Mouse (Mus musculus) hindbrain, embryonic 15.5 days (tissue): ENCODE results near the gene Rps27rt. TPM values are rescaled to one million over a fixed set of nuclear protein-coding genes. Genes with fewer than 3 reads are reported as not detected.
"Not testable (repeated sequence)": the region's sequence is repeated elsewhere in the genome, so short reads cannot be mapped to it uniquely, and the experiment has no call there.

Experiments used
- ATAC-seq: fragments of 200-750 bp; cut with Nextera tagmentation; 2 replicates; pipeline ENCODE4 v1.8.0; 2017; ENCODE audit warnings: low read depth, moderate number of reproducible peaks, moderate TSS enrichment; ENCODE audit not compliant: low FRiP score
- H3K27ac ChIP-seq: fragments of 300-500 bp; sonication (generic); replicated peaks from 2 replicates; pipeline ENCODE4 v1.5.1; 2015; ENCODE audit warnings: mild to moderate bottlenecking, inconsistent platforms
- H3K27me3 ChIP-seq: fragments of 300-500 bp; sonication (generic); 2 replicates; pipeline ENCODE4 v1.6.1; 2015; ENCODE audit warnings: control low read depth, inconsistent platforms
- H3K36me3 ChIP-seq: fragments of 300-500 bp; sonication (generic); 2 replicates; pipeline ENCODE4 v1.6.1; 2015; ENCODE audit warnings: control low read depth, inconsistent platforms
- H3K4me1 ChIP-seq: fragments of 300-500 bp; sonication (generic); replicated peaks from 2 replicates; pipeline ENCODE4 v1.6.1; 2015; ENCODE audit warnings: control low read depth, inconsistent platforms
- H3K4me2 ChIP-seq: fragments of 300-500 bp; sonication (generic); 2 replicates; pipeline ENCODE4 v1.6.1; 2015; ENCODE audit warnings: moderate library complexity, mild to moderate bottlenecking, inconsistent platforms
- H3K4me3 ChIP-seq: fragments of 300-500 bp; sonication (generic); 2 replicates; pipeline ENCODE4 v1.5.1; 2015; ENCODE audit warnings: mild to moderate bottlenecking, inconsistent platforms
- H3K9ac ChIP-seq: fragments of 300-500 bp; sonication (generic); 2 replicates; pipeline ENCODE4 v1.6.1; 2015; ENCODE audit warnings: inconsistent platforms
- H3K9me3 ChIP-seq: fragments of 300-500 bp; sonication (generic); 2 replicates; pipeline ENCODE4 v1.6.1; 2016; ENCODE audit warnings: control low read depth, inconsistent platforms
- WGBS: fragments of 180-500 bp; shearing (Covaris S2); methylation state at CpG from one replicate; pipeline ENCODE4 v1.1.7; 2015; 5-methylcytosine and 5-hydroxymethylcytosine counted together
- polyA plus RNA-seq: library from polyadenylated mRNA; unstranded; fragments of >200 nt; fragmentation: Nextera tagmentation; extraction: Ambion mirVana; gene quantifications from 2 replicates; pipeline ENCODE4 v1.2.1, GENCODE M21; 2015

Rps27rt gene
- polyA plus RNA-seq, result 154 and 187 TPM in 2 replicates

GRCm38 (mm10) chr9:114982689-114983360 lies at the start of gene Rps27rt:
TSS of gene Rps27rt (minus strand) at chr9:114982739.
- 90% methylated on average over 16 of the region's 16 CpGs for WGBS
- no peak for ATAC-seq
- Histone ChIP-seq H3K4me1 (peaks cover 18% of the 10 kb centered on the region), H3K9ac (no peak within 1 kb of the TSS), H3K9me3 (no peaks in the 10 kb centered on the region), H3K27ac (no peak within 1 kb of the TSS), H3K36me3 (no peaks in the 10 kb centered on the region), H3K4me2 (no peak within 1 kb of the TSS), H3K27me3 (no peaks in the 10 kb centered on the region), H3K4me3 (no peak within 1 kb of the TSS)

- H3K27ac ChIP-seq, H3K9ac ChIP-seq, H3K9me3 ChIP-seq, H3K4me3 ChIP-seq, H3K36me3 ChIP-seq, ATAC-seq, H3K27me3 ChIP-seq, H3K4me2 ChIP-seq, H3K4me1 ChIP-seq: not testable (repeated sequence)
- WGBS, result 83% methylated on average over 1 of the region's 1 CpGs
These were observed 48.5 kb upstream of the Rps27rt start for GRCm38 (mm10) chr9:115031046-115031445.

- H3K4me3 ChIP-seq, result no peak overlapping the region
- H3K9me3 ChIP-seq, result no peaks in the 10 kb centered on the region
- no peaks in the 10 kb centered on the region for H3K27me3 ChIP-seq
- H3K27ac ChIP-seq, result no peak overlapping the region
- 0 out of 2 replicates have a peak, but pooled peaks cover 4% of the 10 kb centered on the region for H3K4me1 ChIP-seq
- no peak overlapping the region for H3K9ac ChIP-seq
- 30% methylated on average over 4 of the region's 4 CpGs for WGBS
- no peak overlapping the region for H3K4me2 ChIP-seq
- no peak for ATAC-seq
- H3K36me3 ChIP-seq, result no peaks in the 10 kb centered on the region
These were observed 48.0 kb upstream of the Rps27rt start for GRCm38 (mm10) chr9:115030581-115030980.

GRCm38 (mm10) chr9:115029307-115029706 lies 46.8 kb upstream of the Rps27rt start:
- WGBS, result 2% methylated on average over 3 of the region's 3 CpGs
- H3K4me1 ChIP-seq, result 0 out of 2 replicates have a peak, but pooled peaks cover 4% of the 10 kb centered on the region
- no peaks in the 10 kb centered on the region for H3K9me3 ChIP-seq
- H3K27ac ChIP-seq, result no peak overlapping the region
- H3K4me2 ChIP-seq, result no peak overlapping the region
- peak; percentile 71; the same call in 1 of the 2 replicates for ATAC-seq
- H3K27me3 ChIP-seq, result no peaks in the 10 kb centered on the region
- no peak overlapping the region for H3K9ac ChIP-seq
- no peak overlapping the region for H3K4me3 ChIP-seq
- H3K36me3 ChIP-seq, result no peaks in the 10 kb centered on the region

- no peak overlapping the region for H3K4me3 ChIP-seq
- no peaks in the 10 kb centered on the region for H3K36me3 ChIP-seq
- H3K9ac ChIP-seq, result no peak overlapping the region
- no peaks in the 10 kb centered on the region for H3K9me3 ChIP-seq
- no peak overlapping the region for H3K4me2 ChIP-seq
- ATAC-seq, result no peak
- no peak overlapping the region for H3K27ac ChIP-seq
- no peaks in the 10 kb centered on the region for H3K27me3 ChIP-seq
- H3K4me1 ChIP-seq, result no peaks in the 10 kb centered on the region
- WGBS, result 86% methylated on average over 10 of the region's 10 CpGs
These were observed 41.3 kb upstream of the Rps27rt start for GRCm38 (mm10) chr9:115023708-115024383.

GRCm38 (mm10) chr9:115023137-115023536 lies 40.6 kb upstream of the Rps27rt start:
- Histone ChIP-seq H3K4me2 (no peak overlapping the region), H3K9me3 (no peaks in the 10 kb centered on the region), H3K36me3 (no peaks in the 10 kb centered on the region), H3K4me1 (no peaks in the 10 kb centered on the region), H3K27me3 (no peaks in the 10 kb centered on the region), H3K27ac (no peak overlapping the region), H3K9ac (no peak overlapping the region), H3K4me3 (no peak overlapping the region)
- 91% methylated on average over 3 of the region's 3 CpGs for WGBS
- no peak for ATAC-seq

- ATAC-seq, result no peak
- Histone ChIP-seq H3K9ac (no peak overlapping the region), H3K4me1 (no peaks in the 10 kb centered on the region), H3K4me2 (no peak overlapping the region), H3K9me3 (no peaks in the 10 kb centered on the region), H3K27me3 (no peaks in the 10 kb centered on the region), H3K27ac (no peak overlapping the region), H3K36me3 (no peaks in the 10 kb centered on the region), H3K4me3 (no peak overlapping the region)
- WGBS, result 82% methylated on average over 2 of the region's 2 CpGs
These were observed 38.9 kb upstream of the Rps27rt start for GRCm38 (mm10) chr9:115021419-115021818.

GRCm38 (mm10) chr9:115020141-115020540 lies 37.6 kb upstream of the Rps27rt start:
- Histone ChIP-seq H3K9ac (no peak overlapping the region), H3K4me3 (no peak overlapping the region)
- WGBS, result 93% methylated on average over 7 of the region's 7 CpGs

GRCm38 (mm10) chr9:115012367-115012766 lies 29.8 kb upstream of the Rps27rt start:
- Histone ChIP-seq H3K27ac (no peak overlapping the region), H3K9me3 (no peaks in the 10 kb centered on the region), H3K9ac (no peak overlapping the region), H3K27me3 (no peaks in the 10 kb centered on the region), H3K4me3 (no peak overlapping the region), H3K36me3 (no peaks in the 10 kb centered on the region), H3K4me1 (no peaks in the 10 kb centered on the region; the same call in 1 of the 2 replicates), H3K4me2 (no peak overlapping the region)
- WGBS, result 68% methylated on average over 12 of the region's 12 CpGs
- no peak for ATAC-seq

More at GRCm38 (mm10) chr9:115020141-115020540, 37.6 kb upstream of the Rps27rt start:
- Histone ChIP-seq H3K27ac (no peak overlapping the region), H3K4me2 (no peak overlapping the region), H3K9me3 (no peaks in the 10 kb centered on the region), H3K4me1 (no peaks in the 10 kb centered on the region), H3K27me3 (no peaks in the 10 kb centered on the region), H3K36me3 (no peaks in the 10 kb centered on the region)
- no peak for ATAC-seq

- no peak overlapping the region for H3K9ac ChIP-seq
- no peak overlapping the region for H3K4me2 ChIP-seq
- H3K27ac ChIP-seq, result no peak overlapping the region
- WGBS, result 86% methylated on average over 7 of the region's 7 CpGs
- no peaks in the 10 kb centered on the region for H3K27me3 ChIP-seq
- ATAC-seq, result no peak
- no peaks in the 10 kb centered on the region for H3K36me3 ChIP-seq
- no peaks in the 10 kb centered on the region for H3K9me3 ChIP-seq
- H3K4me3 ChIP-seq, result no peak overlapping the region
- no peaks in the 10 kb centered on the region; the same call in 1 of the 2 replicates for H3K4me1 ChIP-seq
These were observed 25.7 kb upstream of the Rps27rt start for GRCm38 (mm10) chr9:115008194-115008593.

- Histone ChIP-seq H3K27me3 (no peaks in the 10 kb centered on the region), H3K36me3 (no peaks in the 10 kb centered on the region), H3K9ac (no peak overlapping the region), H3K4me1 (no peaks in the 10 kb centered on the region; the same call in 1 of the 2 replicates), H3K4me3 (no peak overlapping the region), H3K4me2 (no peak overlapping the region), H3K9me3 (no peaks in the 10 kb centered on the region), H3K27ac (no peak overlapping the region)
- ATAC-seq, result no peak
- WGBS, result 75% methylated on average over 6 of the region's 6 CpGs
These were observed 25.2 kb upstream of the Rps27rt start for GRCm38 (mm10) chr9:115007776-115008175.

- Histone ChIP-seq H3K9me3 (no peaks in the 10 kb centered on the region), H3K36me3 (no peaks in the 10 kb centered on the region), H3K27ac (no peak overlapping the region), H3K9ac (no peak overlapping the region), H3K4me1 (no peaks in the 10 kb centered on the region; the same call in 1 of the 2 replicates), H3K27me3 (no peaks in the 10 kb centered on the region), H3K4me3 (no peak overlapping the region), H3K4me2 (no peak overlapping the region)
- WGBS, result 51% methylated on average over 10 of the region's 10 CpGs
- ATAC-seq, result no peak
These were observed 22.9 kb upstream of the Rps27rt start for GRCm38 (mm10) chr9:115005446-115005845.
